Mouse (Mus musculus): ENCODE measurements around the gene Slc48a1. TPM values are rescaled to one million over a fixed set of nuclear protein-coding genes. Genes with fewer than 3 reads are reported as not detected.

Gene Slc48a1
- polyA plus RNA-seq, 1 experiment from 2014 or later = 69.6 TPM

GRCm38 (mm10) chr15:97751676-97752075, 26.6 kb upstream of the Slc48a1 start:
- Histone ChIP-seq H3K9ac (ENCODE audit: low read length) (no peak overlapping the region), H3K27ac (replicated peaks in 1 of 2; ENCODE audit: control insufficient read depth in 1 of 2, insufficient read depth in 1 of 2, low read depth in 2 of 2, low read length in 2 of 2) (no peak overlapping the region)
- ATAC-seq (ENCODE audit: insufficient number of reproducible peaks, insufficient read depth, low FRiP score, low read depth) = no peak

GRCm38 (mm10) chr15:97752491-97752890, 25.8 kb upstream of the Slc48a1 start:
- peaks cover 13% of the 10 kb centered on the region for H3K36me3 ChIP-seq (ENCODE audit: control insufficient read depth, insufficient read depth, low read length)
- no peak overlapping the region for H3K4me3 ChIP-seq (ENCODE audit: control insufficient read depth in 1 of 2, insufficient read depth in 1 of 2, low read depth in 1 of 2, low read length in 2 of 2)
- H3K27ac ChIP-seq (replicated peaks in 1 of 2; ENCODE audit: control insufficient read depth in 1 of 2, insufficient read depth in 1 of 2, low read depth in 2 of 2, low read length in 2 of 2) = no peak overlapping the region
- no peak overlapping the region for H3K9ac ChIP-seq (ENCODE audit: low read length)
- no peak overlapping the region for H3K4me2 ChIP-seq (ENCODE audit: low read length)
- H3K4me1 ChIP-seq (ENCODE audit: control insufficient read depth in 2 of 2, insufficient read depth in 2 of 2, low read length in 2 of 2) = peaks cover 53 to 65% of the 10 kb centered on the region in 2 experiments
- 91% methylated on average over 5 of the region's 5 CpGs for whole genome bisulfite sequencing
- no peaks in the 10 kb centered on the region for H3K27me3 ChIP-seq (ENCODE audit: control insufficient read depth, insufficient read depth, low read length)
- H3K9me3 ChIP-seq (ENCODE audit: control insufficient read depth, low read length) = no peaks in the 10 kb centered on the region
- no peak for ATAC-seq (ENCODE audit: insufficient number of reproducible peaks, insufficient read depth, low FRiP score, low read depth)

More at GRCm38 (mm10) chr15:97751676-97752075, 26.6 kb upstream of the Slc48a1 start:
- H3K36me3 ChIP-seq (ENCODE audit: control insufficient read depth, insufficient read depth, low read length) = peaks cover 17% of the 10 kb centered on the region
- peaks cover 56 to 71% of the 10 kb centered on the region in 2 experiments for H3K4me1 ChIP-seq (ENCODE audit: control insufficient read depth in 2 of 2, insufficient read depth in 2 of 2, low read length in 2 of 2)
- H3K4me3 ChIP-seq (ENCODE audit: control insufficient read depth in 1 of 2, insufficient read depth in 1 of 2, low read depth in 1 of 2, low read length in 2 of 2) = no peak overlapping the region
- no peaks in the 10 kb centered on the region for H3K27me3 ChIP-seq (ENCODE audit: control insufficient read depth, insufficient read depth, low read length)
- H3K4me2 ChIP-seq (ENCODE audit: low read length) = no peak overlapping the region
- no peaks in the 10 kb centered on the region for H3K9me3 ChIP-seq (ENCODE audit: control insufficient read depth, low read length)
- WGBS = 31% methylated on average over 2 of the region's 2 CpGs

GRCm38 (mm10) chr15:97754476-97754875, 23.8 kb upstream of the Slc48a1 start:
- Histone ChIP-seq H3K27ac (replicated peaks in 1 of 2; ENCODE audit: control insufficient read depth in 1 of 2, insufficient read depth in 1 of 2, low read depth in 2 of 2, low read length in 2 of 2) (0 out of 4 replicates have a peak overlapping the region, but pooled peaks of 1 of the 2 experiments have one; percentile 20), H3K36me3 (ENCODE audit: control insufficient read depth, insufficient read depth, low read length) (peaks cover 25% of the 10 kb centered on the region), H3K4me2 (ENCODE audit: low read length) (no peak overlapping the region), H3K27me3 (ENCODE audit: control insufficient read depth, insufficient read depth, low read length) (no peaks in the 10 kb centered on the region), H3K4me3 (ENCODE audit: control insufficient read depth in 1 of 2, insufficient read depth in 1 of 2, low read depth in 1 of 2, low read length in 2 of 2) (no peak overlapping the region), H3K4me1 (ENCODE audit: control insufficient read depth in 2 of 2, insufficient read depth in 2 of 2, low read length in 2 of 2) (peaks cover 42 to 46% of the 10 kb centered on the region in 2 experiments), H3K9me3 (ENCODE audit: control insufficient read depth, low read length) (no peaks in the 10 kb centered on the region), H3K9ac (ENCODE audit: low read length) (peak overlapping the region; percentile 27; the same call in 1 of the 2 replicates)
- no peak for ATAC-seq (ENCODE audit: insufficient number of reproducible peaks, insufficient read depth, low FRiP score, low read depth)
- 22% methylated on average over 6 of the region's 6 CpGs for WGBS

GRCm38 (mm10) chr15:97755361-97755760, 23.0 kb upstream of the Slc48a1 start:
- Histone ChIP-seq H3K4me1 (ENCODE audit: control insufficient read depth in 2 of 2, insufficient read depth in 2 of 2, low read length in 2 of 2) (peaks cover 34 to 37% of the 10 kb centered on the region in 2 experiments), H3K36me3 (ENCODE audit: control insufficient read depth, insufficient read depth, low read length) (peaks cover 30% of the 10 kb centered on the region), H3K27ac (replicated peaks in 1 of 2; ENCODE audit: control insufficient read depth in 1 of 2, insufficient read depth in 1 of 2, low read depth in 2 of 2, low read length in 2 of 2) (no peak overlapping the region), H3K4me3 (ENCODE audit: control insufficient read depth in 1 of 2, insufficient read depth in 1 of 2, low read depth in 1 of 2, low read length in 2 of 2) (no peak overlapping the region), H3K9ac (ENCODE audit: low read length) (no peak overlapping the region), H3K27me3 (ENCODE audit: control insufficient read depth, insufficient read depth, low read length) (no peaks in the 10 kb centered on the region), H3K9me3 (ENCODE audit: control insufficient read depth, low read length) (no peaks in the 10 kb centered on the region), H3K4me2 (ENCODE audit: low read length) (no peak overlapping the region)
- ATAC-seq (ENCODE audit: insufficient number of reproducible peaks, insufficient read depth, low FRiP score, low read depth) = no peak
- WGBS = 28% methylated on average over 8 of the region's 8 CpGs

- no peak overlapping the region for H3K27ac ChIP-seq (replicated peaks in 1 of 2; ENCODE audit: control insufficient read depth in 1 of 2, insufficient read depth in 1 of 2, low read depth in 2 of 2, low read length in 2 of 2)
- no peak overlapping the region for H3K4me2 ChIP-seq (ENCODE audit: low read length)
- peaks cover 12 to 17% of the 10 kb centered on the region in 2 experiments for H3K4me1 ChIP-seq (ENCODE audit: control insufficient read depth in 2 of 2, insufficient read depth in 2 of 2, low read length in 2 of 2)
- ATAC-seq (ENCODE audit: insufficient number of reproducible peaks, insufficient read depth, low FRiP score, low read depth) = no peak
- H3K9me3 ChIP-seq (ENCODE audit: control insufficient read depth, low read length) = no peaks in the 10 kb centered on the region
- no peak overlapping the region for H3K4me3 ChIP-seq (ENCODE audit: control insufficient read depth in 1 of 2, insufficient read depth in 1 of 2, low read depth in 1 of 2, low read length in 2 of 2)
- H3K36me3 ChIP-seq (ENCODE audit: control insufficient read depth, insufficient read depth, low read length) = peaks cover 32% of the 10 kb centered on the region
- 86% methylated on average over 9 of the region's 9 CpGs for WGBS
- H3K27me3 ChIP-seq (ENCODE audit: control insufficient read depth, insufficient read depth, low read length) = no peaks in the 10 kb centered on the region
- H3K9ac ChIP-seq (ENCODE audit: low read length) = no peak overlapping the region
Measured at GRCm38 (mm10) chr15:97760006-97760405, 18.3 kb upstream of the Slc48a1 start.

- peaks cover 32% of the 10 kb centered on the region for H3K36me3 ChIP-seq (ENCODE audit: control insufficient read depth, insufficient read depth, low read length)
- no peaks in the 10 kb centered on the region for H3K9me3 ChIP-seq (ENCODE audit: control insufficient read depth, low read length)
- H3K27ac ChIP-seq (replicated peaks in 1 of 2; ENCODE audit: control insufficient read depth in 1 of 2, insufficient read depth in 1 of 2, low read depth in 2 of 2, low read length in 2 of 2) = no peak overlapping the region
- H3K4me2 ChIP-seq (ENCODE audit: low read length) = no peak overlapping the region
- no peak for ATAC-seq (ENCODE audit: insufficient number of reproducible peaks, insufficient read depth, low FRiP score, low read depth)
- no peak overlapping the region for H3K9ac ChIP-seq (ENCODE audit: low read length)
- no peak overlapping the region for H3K4me3 ChIP-seq (ENCODE audit: control insufficient read depth in 1 of 2, insufficient read depth in 1 of 2, low read depth in 1 of 2, low read length in 2 of 2)
- H3K4me1 ChIP-seq (ENCODE audit: control insufficient read depth in 2 of 2, insufficient read depth in 2 of 2, low read length in 2 of 2) = peaks cover 6 to 16% of the 10 kb centered on the region in 2 experiments; a peak in 3 of 4 replicates
- WGBS = 75% methylated on average over 5 of the region's 5 CpGs
- H3K27me3 ChIP-seq (ENCODE audit: control insufficient read depth, insufficient read depth, low read length) = no peaks in the 10 kb centered on the region
Measured at GRCm38 (mm10) chr15:97760952-97761351, 17.4 kb upstream of the Slc48a1 start.

- Histone ChIP-seq H3K4me2 (ENCODE audit: low read length) (no peak overlapping the region), H3K4me3 (ENCODE audit: control insufficient read depth in 1 of 2, insufficient read depth in 1 of 2, low read depth in 1 of 2, low read length in 2 of 2) (no peak overlapping the region), H3K9ac (ENCODE audit: low read length) (no peak overlapping the region), H3K27me3 (ENCODE audit: control insufficient read depth, insufficient read depth, low read length) (no peaks in the 10 kb centered on the region), H3K9me3 (ENCODE audit: control insufficient read depth, low read length) (no peaks in the 10 kb centered on the region), H3K27ac (replicated peaks in 1 of 2; ENCODE audit: control insufficient read depth in 1 of 2, insufficient read depth in 1 of 2, low read depth in 2 of 2, low read length in 2 of 2) (no peak overlapping the region), H3K36me3 (ENCODE audit: control insufficient read depth, insufficient read depth, low read length) (peaks cover 32% of the 10 kb centered on the region), H3K4me1 (ENCODE audit: control insufficient read depth in 2 of 2, insufficient read depth in 2 of 2, low read length in 2 of 2) (peaks cover 10 to 20% of the 10 kb centered on the region in 2 experiments)
- WGBS = 49% methylated on average over 13 of the region's 13 CpGs
- no peak for ATAC-seq (ENCODE audit: insufficient number of reproducible peaks, insufficient read depth, low FRiP score, low read depth)
Measured at GRCm38 (mm10) chr15:97761438-97761837, 16.9 kb upstream of the Slc48a1 start.

- no peak for ATAC-seq (ENCODE audit: insufficient number of reproducible peaks, insufficient read depth, low FRiP score, low read depth)
- Histone ChIP-seq H3K9ac (ENCODE audit: low read length) (no peak overlapping the region), H3K4me3 (ENCODE audit: control insufficient read depth in 1 of 2, insufficient read depth in 1 of 2, low read depth in 1 of 2, low read length in 2 of 2) (no peak overlapping the region), H3K27me3 (ENCODE audit: control insufficient read depth, insufficient read depth, low read length) (no peaks in the 10 kb centered on the region), H3K4me2 (ENCODE audit: low read length) (no peak overlapping the region), H3K27ac (replicated peaks in 1 of 2; ENCODE audit: control insufficient read depth in 1 of 2, insufficient read depth in 1 of 2, low read depth in 2 of 2, low read length in 2 of 2) (no peak overlapping the region), H3K9me3 (ENCODE audit: control insufficient read depth, low read length) (no peaks in the 10 kb centered on the region), H3K4me1 (ENCODE audit: control insufficient read depth in 2 of 2, insufficient read depth in 2 of 2, low read length in 2 of 2) (peaks cover 14 to 29% of the 10 kb centered on the region in 2 experiments), H3K36me3 (ENCODE audit: control insufficient read depth, insufficient read depth, low read length) (peaks cover 26% of the 10 kb centered on the region)
- WGBS = 54% methylated on average over 9 of the region's 9 CpGs
Measured at GRCm38 (mm10) chr15:97762733-97763132, 15.6 kb upstream of the Slc48a1 start.

Data from heart, embryonic 14.5 days (tissue).